Mouse (Mus musculus) ES-E14 (cell line): Measurements from ENCODE around the gene Rpe.

Experiments used
- MAFK ChIP-seq: IDR thresholded peaks from 2 replicates; pipeline ENCODE4 v1.6.1; 2014; ENCODE audit warnings: mild to moderate bottlenecking, low read depth, low read length, inconsistent platforms; ENCODE audit not compliant: insufficient read depth
- ZNF384 ChIP-seq: IDR thresholded peaks from 2 replicates; pipeline ENCODE4 v1.6.1; 2012; ENCODE audit warnings: low read depth, low read length, inconsistent platforms

DNA sequence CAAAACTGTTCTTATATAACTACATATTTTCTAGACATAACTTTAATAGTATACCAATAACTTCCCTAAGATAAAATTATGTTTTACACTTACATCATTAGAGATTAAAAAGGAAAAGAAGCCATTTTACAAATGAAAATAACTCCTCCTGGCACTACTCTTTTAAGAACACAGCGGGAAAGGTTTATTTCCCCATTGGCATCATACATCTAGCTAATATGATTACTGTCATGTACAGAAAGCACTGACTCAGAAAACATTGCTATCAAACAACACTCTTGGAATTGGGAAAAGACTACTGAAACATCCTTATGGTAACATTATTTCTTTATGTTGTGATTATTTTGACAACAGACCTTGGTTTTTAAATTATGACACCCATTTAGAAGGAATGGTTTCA is 68.1 kb downstream of the Rpe start:
- TF ChIP-seq MAFK (no peak), ZNF384 (no peak)
